Mouse (Mus musculus) heart, embryonic 16.5 days (tissue): Measurements from ENCODE around the gene Morc1. TPM values are rescaled to one million over a fixed set of nuclear protein-coding genes. Genes with fewer than 3 reads are reported as not detected.

ENCODE experiments used
- ATAC-seq: fragments of 200-750 bp; cut with Nextera tagmentation; replicated peaks from 2 replicates; pipeline ENCODE4 v1.8.0; 2017; ENCODE audit warnings: moderate number of reproducible peaks; ENCODE audit not compliant: insufficient read depth, low FRiP score; ENCODE audit errors: extremely low read depth
- H3K27ac ChIP-seq: fragments of 300-500 bp; sonication (generic); 2 replicates; pipeline ENCODE4 v1.5.1; 2014; ENCODE audit warnings: mild to moderate bottlenecking, low read length, control low read depth, moderate library complexity
- H3K27me3 ChIP-seq: fragments of 300-500 bp; sonication (generic); 2 replicates; pipeline ENCODE4 v1.6.1; 2014; ENCODE audit warnings: low read length, mixed read lengths; ENCODE audit not compliant: control insufficient read depth, insufficient read depth
- H3K36me3 ChIP-seq: fragments of 300-500 bp; sonication (generic); 2 replicates; pipeline ENCODE4 v1.6.1; 2014; ENCODE audit not compliant: control insufficient read depth, insufficient read depth
- H3K4me1 ChIP-seq: fragments of 300-500 bp; sonication (generic); 2 replicates; pipeline ENCODE4 v1.6.1; 2014; ENCODE audit warnings: low read length, mixed read lengths; ENCODE audit not compliant: control insufficient read depth, insufficient read depth
- H3K4me2 ChIP-seq: fragments of 300-500 bp; sonication (generic); 2 replicates; pipeline ENCODE4 v1.6.1; 2014; ENCODE audit warnings: low read depth, mild to moderate bottlenecking, control low read depth, low read length
- H3K4me3 ChIP-seq: fragments of 300-500 bp; sonication (generic); 2 replicates; pipeline ENCODE4 v1.5.1; 2014; ENCODE audit warnings: mild to moderate bottlenecking, control low read depth, low read length
- H3K9ac ChIP-seq: fragments of 300-500 bp; sonication (generic); 2 replicates; pipeline ENCODE4 v1.6.1; 2014; ENCODE audit warnings: low read length, control low read depth
- H3K9me3 ChIP-seq: fragments of 300-500 bp; sonication (generic); replicated peaks from 2 replicates; pipeline ENCODE4 v1.6.1; 2016; ENCODE audit warnings: low read length; ENCODE audit not compliant: control insufficient read depth
- WGBS: fragments of 180-500 bp; shearing (Covaris S2); extraction: QIAGEN DNeasy Blood & Tissue Kit; methylation state at CpG from one replicate; pipeline ENCODE4 v1.1.7; 2014; 5-methylcytosine and 5-hydroxymethylcytosine counted together
- polyA plus RNA-seq: library from polyadenylated mRNA; unstranded; fragments of >200 nt; fragmentation: Nextera tagmentation; extraction: Ambion mirVana; gene quantifications from 2 replicates; pipeline ENCODE4 v1.2.1, GENCODE M21; 2015

Gene Morc1
- polyA plus RNA-seq, 1 experiment from 2014 or later, result 0.46 TPM

- ATAC-seq, result no peak
- Histone ChIP-seq H3K4me3 (no peak overlapping the region), H3K27me3 (no peaks in the 10 kb centered on the region), H3K9ac (no peak overlapping the region), H3K4me1 (no peaks in the 10 kb centered on the region), H3K27ac (no peak overlapping the region), H3K4me2 (no peak overlapping the region), H3K9me3 (no peaks in the 10 kb centered on the region), H3K36me3 (no peaks in the 10 kb centered on the region)
- 56% methylated on average over 3 of the region's 3 CpGs for WGBS
Observed at GRCm38 (mm10) chr16:48410125-48410524, 20.9 kb upstream of the Morc1 start.

- no peak within 1 kb of the TSS for H3K27ac ChIP-seq
Observed at GRCm38 (mm10) chr16:48412246-48412645, 18.8 kb upstream of the Morc1 start, which contains the start of gene Gm5485. Gm5485 (minus strand) TSS chr16:48412416.

DNA sequence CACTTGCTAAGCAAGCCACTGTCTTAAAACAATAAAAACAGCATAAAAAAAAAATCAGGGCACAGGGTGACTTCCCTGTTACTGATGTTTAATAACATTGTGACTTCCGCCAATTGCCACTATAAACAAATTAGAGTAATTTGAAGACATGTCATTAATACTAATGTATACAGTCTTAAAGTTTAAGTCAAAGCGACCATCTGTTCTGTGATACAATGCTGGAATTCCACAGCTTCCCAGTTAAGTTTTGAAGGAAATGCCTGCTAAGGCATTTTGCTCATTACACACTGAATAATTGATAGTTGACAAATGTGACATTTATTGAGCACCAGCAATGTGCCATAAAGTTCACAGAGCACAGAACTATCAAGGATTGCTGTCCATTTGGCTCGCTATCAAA is 12.5 kb upstream of the Morc1 start:
- Histone ChIP-seq H3K4me1 (no peaks in the 10 kb centered on the region), H3K27ac (no peak overlapping the region), H3K27me3 (no peaks in the 10 kb centered on the region), H3K9ac (no peak overlapping the region), H3K4me3 (no peak overlapping the region), H3K4me2 (no peak overlapping the region), H3K36me3 (no peaks in the 10 kb centered on the region), H3K9me3 (no peaks in the 10 kb centered on the region)
- 74% methylated on average over 3 of the region's 3 CpGs for WGBS
- ATAC-seq, result no peak

More at GRCm38 (mm10) chr16:48412246-48412645, 18.8 kb upstream of the Morc1 start, which contains the start of gene Gm5485:
- no peak within 1 kb of the TSS for H3K4me3 ChIP-seq
- no peaks in the 10 kb centered on the region for H3K36me3 ChIP-seq
- H3K4me1 ChIP-seq, result no peaks in the 10 kb centered on the region
- H3K27me3 ChIP-seq, result no peaks in the 10 kb centered on the region
- no peak for ATAC-seq
- H3K4me2 ChIP-seq, result no peak within 1 kb of the TSS
- no peak within 1 kb of the TSS for H3K9ac ChIP-seq
- no peaks in the 10 kb centered on the region for H3K9me3 ChIP-seq
- WGBS, result 70% methylated on average over 1 of the region's 1 CpGs

GRCm38 (mm10) chr16:48419035-48419434 is 12.0 kb upstream of the Morc1 start:
- H3K36me3 ChIP-seq, result no peaks in the 10 kb centered on the region
- H3K27ac ChIP-seq, result no peak overlapping the region
- ATAC-seq, result no peak
- no peak overlapping the region for H3K4me2 ChIP-seq
- WGBS, result 48% methylated on average over 2 of the region's 2 CpGs
- no peak overlapping the region for H3K9ac ChIP-seq
- H3K4me3 ChIP-seq, result no peak overlapping the region
- no peaks in the 10 kb centered on the region for H3K9me3 ChIP-seq
- no peaks in the 10 kb centered on the region for H3K4me1 ChIP-seq
- H3K27me3 ChIP-seq, result no peaks in the 10 kb centered on the region

- ATAC-seq, result no peak
- 44% methylated on average over 2 of the region's 2 CpGs for WGBS
- H3K9me3 ChIP-seq, result no peaks in the 10 kb centered on the region
Observed at GRCm38 (mm10) chr16:48422501-48422900, 8.5 kb upstream of the Morc1 start.

GRCm38 (mm10) chr16:48424069-48424468 is 7.0 kb upstream of the Morc1 start:
- no peaks in the 10 kb centered on the region for H3K9me3 ChIP-seq
- no peak overlapping the region for H3K4me2 ChIP-seq
- no peak overlapping the region for H3K9ac ChIP-seq
- no peak overlapping the region for H3K27ac ChIP-seq
- no peak for ATAC-seq
- WGBS, result 82% methylated on average over 4 of the region's 4 CpGs
- no peaks in the 10 kb centered on the region for H3K27me3 ChIP-seq
- H3K4me1 ChIP-seq, result no peaks in the 10 kb centered on the region
- no peak overlapping the region for H3K4me3 ChIP-seq
- H3K36me3 ChIP-seq, result no peaks in the 10 kb centered on the region

More at GRCm38 (mm10) chr16:48422501-48422900, 8.5 kb upstream of the Morc1 start:
- Histone ChIP-seq H3K36me3 (no peaks in the 10 kb centered on the region), H3K4me1 (no peaks in the 10 kb centered on the region), H3K4me2 (no peak overlapping the region), H3K27me3 (no peaks in the 10 kb centered on the region), H3K4me3 (no peak overlapping the region), H3K9ac (no peak overlapping the region), H3K27ac (no peak overlapping the region)

- H3K9ac ChIP-seq, result no peak overlapping the region
- H3K27me3 ChIP-seq, result no peaks in the 10 kb centered on the region
- no peaks in the 10 kb centered on the region for H3K36me3 ChIP-seq
- no peak overlapping the region for H3K4me2 ChIP-seq
- no peak for ATAC-seq
- H3K9me3 ChIP-seq, result no peaks in the 10 kb centered on the region
- no peaks in the 10 kb centered on the region for H3K4me1 ChIP-seq
- WGBS, result 72% methylated on average over 1 of the region's 1 CpGs
- H3K27ac ChIP-seq, result no peak overlapping the region
- no peak overlapping the region for H3K4me3 ChIP-seq
Observed at GRCm38 (mm10) chr16:48429427-48429826, 1.6 kb upstream of the Morc1 start.

DNA sequence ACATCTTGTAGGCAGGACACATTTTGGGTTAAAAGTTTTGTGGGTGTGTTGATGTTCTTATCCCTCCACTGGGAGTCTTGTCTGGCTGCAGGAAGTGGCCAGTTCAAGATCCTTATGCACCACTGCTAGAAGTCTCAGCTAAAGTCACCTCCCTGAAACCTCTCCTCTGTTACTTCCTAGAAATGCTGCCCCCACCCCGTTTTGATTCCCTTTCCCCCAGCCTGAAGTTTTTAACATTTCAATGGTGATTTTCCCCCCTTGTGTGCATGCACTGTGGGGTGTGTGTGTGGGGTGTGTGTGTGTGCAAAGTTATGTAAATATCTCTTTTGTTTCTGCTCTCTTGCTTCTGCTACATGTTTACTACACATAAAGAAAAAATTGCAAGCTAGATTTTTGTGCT is 4.4 kb downstream of the Morc1 start:
- H3K27ac ChIP-seq, result no peak overlapping the region
- H3K9ac ChIP-seq, result no peak overlapping the region
- H3K27me3 ChIP-seq, result no peaks in the 10 kb centered on the region
- no peaks in the 10 kb centered on the region for H3K36me3 ChIP-seq
- 14% methylated on average over 1 of the region's 1 CpGs for WGBS
- no peaks in the 10 kb centered on the region for H3K4me1 ChIP-seq
- H3K4me3 ChIP-seq, result no peak overlapping the region
- ATAC-seq, result no peak
- no peaks in the 10 kb centered on the region for H3K9me3 ChIP-seq
- no peak overlapping the region for H3K4me2 ChIP-seq

DNA sequence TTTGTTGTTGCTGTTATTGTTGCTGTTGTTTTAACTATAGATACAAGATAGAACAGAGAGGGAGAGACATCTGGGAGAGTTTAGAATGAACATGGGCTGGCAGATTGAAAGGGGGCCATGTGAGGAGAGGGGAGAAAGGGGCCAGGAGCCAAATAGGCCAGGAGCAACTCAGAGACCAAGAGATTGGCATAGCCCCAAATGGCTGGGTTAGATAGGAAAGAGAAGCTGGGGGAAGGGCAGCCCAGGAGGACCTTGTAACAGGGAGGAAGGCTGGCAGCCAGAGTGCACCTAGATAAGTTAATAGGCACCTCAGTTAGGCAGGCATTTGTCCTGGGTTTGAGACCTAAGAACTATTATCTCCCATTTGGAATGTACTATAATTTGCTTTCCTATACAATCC is 6.4 kb downstream of the Morc1 start:
- H3K9me3 ChIP-seq, result no peaks in the 10 kb centered on the region
- no peaks in the 10 kb centered on the region for H3K27me3 ChIP-seq
- no peak for ATAC-seq
- no peaks in the 10 kb centered on the region for H3K36me3 ChIP-seq
- no peak overlapping the region for H3K9ac ChIP-seq
- H3K4me2 ChIP-seq, result no peak overlapping the region
- H3K4me3 ChIP-seq, result no peak overlapping the region
- H3K4me1 ChIP-seq, result no peaks in the 10 kb centered on the region
- H3K27ac ChIP-seq, result no peak overlapping the region

DNA sequence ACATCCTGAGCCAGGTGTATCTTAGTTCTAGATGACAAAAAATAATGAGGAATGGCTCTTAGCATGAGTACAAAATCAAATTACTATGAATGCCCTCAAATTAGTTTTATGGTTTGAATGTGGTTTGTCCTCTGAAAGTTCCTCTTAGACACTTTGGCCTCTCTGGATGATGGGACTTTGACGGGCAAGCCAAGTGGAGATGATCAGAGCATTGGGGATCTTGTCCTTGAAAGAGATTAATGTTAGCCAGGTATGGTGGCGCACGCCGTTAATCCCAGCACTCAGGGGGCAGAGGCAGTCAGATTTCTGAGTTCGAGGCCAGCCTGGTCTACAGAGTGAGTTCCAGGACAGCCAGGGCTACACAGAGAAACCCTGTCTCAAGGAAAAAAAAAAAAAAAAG is 13.6 kb downstream of the Morc1 start:
- Histone ChIP-seq H3K4me3 (no peak overlapping the region), H3K27me3 (no peaks in the 10 kb centered on the region), H3K4me2 (no peak overlapping the region), H3K9ac (no peak overlapping the region), H3K9me3 (no peaks in the 10 kb centered on the region), H3K27ac (no peak overlapping the region), H3K36me3 (no peaks in the 10 kb centered on the region), H3K4me1 (no peaks in the 10 kb centered on the region)
- 93% methylated on average over 5 of the region's 5 CpGs for WGBS
- ATAC-seq, result no peak
